Mouse (Mus musculus) left cerebral cortex, postnatal 14 days (tissue): Measurements from ENCODE around the gene Kdm4b. TPM values are rescaled to one million over a fixed set of nuclear protein-coding genes. Genes with fewer than 3 reads are reported as not detected.

Source experiments
- DNase-seq, 2 experiments: peaks; one replicate each; pipeline ENCODE4 v3.0.0; 2021 to 2022; ENCODE audit warnings: low spot score in 2 of 2, mixed read lengths in 1 of 2
- intact Hi-C: fragments of 180-260 bp; cut with DNase I; formaldehyde crosslinking; loops from one replicate; pipeline ENCODE4 v1.15.1; 2025
- long read RNA-seq, 2 experiments: library from polyadenylated mRNA; stranded (forward); transcript quantifications; one replicate each; pipeline ENCODE4 v2.0.0; 2021
- total RNA-seq, 2 experiments: library from RNA; stranded (reverse); gene quantifications; 2 replicates each; pipeline ENCODE4 v1.2.3; 2021

Kdm4b gene
- 10 to 100 TPM; 75.0 to 87.7 TPM for total RNA-seq
- long read RNA-seq, experiment 1, full-length matches to known transcripts: 23 of 111 reads
- long read RNA-seq, experiment 1, partial matches to known transcripts: 25 of 111 reads
- long read RNA-seq, experiment 1, other reads (novel, unspliced or antisense): 63 of 111 reads
- long read RNA-seq, experiment 2, full-length matches to known transcripts: 26 of 106 reads
- long read RNA-seq, experiment 2, partial matches to known transcripts: 33 of 106 reads
- long read RNA-seq, experiment 2, other reads (novel, unspliced or antisense): 47 of 106 reads

- DNase-seq: peak; percentile 99 to 100
- intact Hi-C loops: no loop called here
Measured at GRCm38 (mm10) chr17:56325450-56326152, at the start of gene Kdm4b. Kdm4b (plus strand) TSS chr17:56326062.

- intact Hi-C loops: no loop called here
Measured at GRCm38 (mm10) chr17:56276643-56277566, 49.0 kb upstream of the Kdm4b start, which contains the start of gene Ticam1. Ticam1 (minus strand) TSS chr17:56276786.

GRCm38 (mm10) chr17:56277567-56277893, 48.3 kb upstream of the Kdm4b start:
- intact Hi-C loops: no loop called here

More at GRCm38 (mm10) chr17:56276643-56277566, 49.0 kb upstream of the Kdm4b start, which contains the start of gene Ticam1:
- peak; percentile 76 to 80 for DNase-seq

GRCm38 (mm10) chr17:56278340-56278739, 47.5 kb upstream of the Kdm4b start:
- intact Hi-C loops: no loop called here
- DNase-seq: no peak

More at GRCm38 (mm10) chr17:56277567-56277893, 48.3 kb upstream of the Kdm4b start:
- DNase-seq: no peak

- intact Hi-C loops: no loop called here
- DNase-seq: no peak
Measured at GRCm38 (mm10) chr17:56279481-56280155, 46.2 kb upstream of the Kdm4b start.

GRCm38 (mm10) chr17:56281193-56281592, 44.7 kb upstream of the Kdm4b start:
- intact Hi-C loops: no loop called here
- no peak for DNase-seq

GRCm38 (mm10) chr17:56282802-56283201, 43.1 kb upstream of the Kdm4b start:
- intact Hi-C loops: no loop called here
- DNase-seq: peak in 1 of 2 experiments; percentile 60

GRCm38 (mm10) chr17:56283316-56283715, 42.5 kb upstream of the Kdm4b start:
- peak; percentile 61 to 82 for DNase-seq
- intact Hi-C loops: no loop called here

GRCm38 (mm10) chr17:56285995-56286394, 39.9 kb upstream of the Kdm4b start:
- intact Hi-C loops: no loop called here
- no peak for DNase-seq

- DNase-seq: no peak
- intact Hi-C loops: no loop called here
Measured at GRCm38 (mm10) chr17:56287830-56288229, 38.0 kb upstream of the Kdm4b start.

GRCm38 (mm10) chr17:56288866-56289265, 37.0 kb upstream of the Kdm4b start:
- DNase-seq: no peak
- intact Hi-C loops: no loop called here

- no peak for DNase-seq
- intact Hi-C loops: no loop called here
Measured at GRCm38 (mm10) chr17:56289371-56290331, 36.2 kb upstream of the Kdm4b start.

- intact Hi-C loops: no loop called here
- peak; percentile 42 to 74 for DNase-seq
Measured at GRCm38 (mm10) chr17:56290388-56291170, 35.3 kb upstream of the Kdm4b start.

- intact Hi-C loops: no loop called here
Measured at GRCm38 (mm10) chr17:56291171-56291511, 34.7 kb upstream of the Kdm4b start.

GRCm38 (mm10) chr17:56291826-56292475, 33.9 kb upstream of the Kdm4b start:
- intact Hi-C loops: no loop called here
- no peak for DNase-seq

More at GRCm38 (mm10) chr17:56291171-56291511, 34.7 kb upstream of the Kdm4b start:
- DNase-seq: peak; percentile 76 to 86

GRCm38 (mm10) chr17:56292531-56293222, 33.2 kb upstream of the Kdm4b start, which contains the start of gene Plin3:
Plin3 (minus strand) TSS chr17:56292873.
- intact Hi-C loops: no loop called here
- no peak for DNase-seq
